Mouse (Mus musculus) neural tube, embryonic 14.5 days (tissue): Measurements from ENCODE around the gene Slc50a1. TPM values are rescaled to one million over a fixed set of nuclear protein-coding genes. Genes with fewer than 3 reads are reported as not detected.

Source experiments
- ATAC-seq: fragments of 200-750 bp; cut with Nextera tagmentation; 2 replicates; pipeline ENCODE4 v1.8.0; 2017; ENCODE audit warnings: low read depth, mild to moderate bottlenecking, moderate TSS enrichment, moderate library complexity
- H3K27ac ChIP-seq: fragments of 300-500 bp; sonication (generic); 2 replicates; pipeline ENCODE4 v1.5.1; 2014; ENCODE audit warnings: low read depth, mild to moderate bottlenecking, control low read depth, low read length, moderate library complexity, mixed read lengths
- H3K27me3 ChIP-seq: fragments of 300-500 bp; sonication (generic); 2 replicates; pipeline ENCODE4 v1.6.1; 2014; ENCODE audit warnings: low read length; ENCODE audit not compliant: control insufficient read depth, insufficient read depth
- H3K36me3 ChIP-seq: fragments of 300-500 bp; sonication (generic); 2 replicates; pipeline ENCODE4 v1.6.1; 2014; ENCODE audit warnings: low read length, mixed read lengths; ENCODE audit not compliant: control insufficient read depth, insufficient read depth
- H3K4me1 ChIP-seq: fragments of 300-500 bp; sonication (generic); 2 replicates; pipeline ENCODE4 v1.6.1; 2014; ENCODE audit warnings: low read length; ENCODE audit not compliant: control insufficient read depth, insufficient read depth
- H3K4me2 ChIP-seq: fragments of 300-500 bp; sonication (generic); 2 replicates; pipeline ENCODE4 v1.6.1; 2014; ENCODE audit warnings: mild to moderate bottlenecking, low read depth, low read length, control low read depth
- H3K4me3 ChIP-seq: fragments of 300-500 bp; sonication (generic); 2 replicates; pipeline ENCODE4 v1.5.1; 2014; ENCODE audit warnings: low read depth, low read length, control low read depth, mixed read lengths
- H3K9ac ChIP-seq: fragments of 300-500 bp; sonication (generic); replicated peaks from 2 replicates; pipeline ENCODE4 v1.6.1; 2014; ENCODE audit warnings: low read depth, mild to moderate bottlenecking, control low read depth, low read length, mixed read lengths
- H3K9me3 ChIP-seq: fragments of 300-500 bp; sonication (generic); 2 replicates; pipeline ENCODE4 v1.6.1; 2016; ENCODE audit warnings: low read length; ENCODE audit not compliant: control insufficient read depth
- WGBS: fragments of 180-500 bp; shearing (Covaris S2); extraction: QIAGEN DNeasy Blood & Tissue Kit; methylation state at CpG from one replicate; pipeline ENCODE4 v1.1.7; 2014; 5-methylcytosine and 5-hydroxymethylcytosine counted together
- polyA plus RNA-seq: library from polyadenylated mRNA; unstranded; fragments of >200 nt; fragmentation: Nextera tagmentation; extraction: Ambion mirVana; gene quantifications from 2 replicates; pipeline ENCODE4 v1.2.1, GENCODE M21; 2014

Gene Slc50a1
- polyA plus RNA-seq, 1 experiment from 2014 or later, result 36.7 TPM

GRCm38 (mm10) chr3:89233562-89234110, 36.7 kb downstream of the Slc50a1 start:
- peaks cover 47% of the 10 kb centered on the region for H3K36me3 ChIP-seq
- H3K4me3 ChIP-seq, result no peak overlapping the region
- H3K4me1 ChIP-seq, result no peaks in the 10 kb centered on the region
- H3K9ac ChIP-seq, result no peak overlapping the region
- 86% methylated on average over 14 of the region's 14 CpGs for WGBS
- no peaks in the 10 kb centered on the region for H3K9me3 ChIP-seq
- H3K27ac ChIP-seq, result no peak overlapping the region
- no peak for ATAC-seq
- H3K27me3 ChIP-seq, result no peaks in the 10 kb centered on the region
- no peak overlapping the region for H3K4me2 ChIP-seq

GRCm38 (mm10) chr3:89232614-89233013, 37.8 kb downstream of the Slc50a1 start:
- no peak for ATAC-seq
- peaks cover 4% of the 10 kb centered on the region; the same call in 1 of the 2 replicates for H3K4me1 ChIP-seq
- H3K4me2 ChIP-seq, result no peak overlapping the region
- no peak overlapping the region for H3K27ac ChIP-seq
- no peak overlapping the region for H3K4me3 ChIP-seq
- no peaks in the 10 kb centered on the region for H3K27me3 ChIP-seq
- H3K36me3 ChIP-seq, result peaks cover 37% of the 10 kb centered on the region
- no peaks in the 10 kb centered on the region for H3K9me3 ChIP-seq
- no peak overlapping the region for H3K9ac ChIP-seq
- WGBS, result 67% methylated on average over 6 of the region's 6 CpGs

GRCm38 (mm10) chr3:89231772-89232275, 38.5 kb downstream of the Slc50a1 start:
- Histone ChIP-seq H3K4me2 (no peak overlapping the region), H3K9ac (no peak overlapping the region), H3K4me1 (peaks cover 12% of the 10 kb centered on the region; the same call in 1 of the 2 replicates), H3K27me3 (no peaks in the 10 kb centered on the region), H3K27ac (no peak overlapping the region), H3K36me3 (peaks cover 30% of the 10 kb centered on the region), H3K9me3 (no peaks in the 10 kb centered on the region), H3K4me3 (no peak overlapping the region)
- WGBS, result 81% methylated on average over 16 of the region's 16 CpGs
- ATAC-seq, result no peak

- H3K27me3 ChIP-seq, result no peaks in the 10 kb centered on the region
- peaks cover 16% of the 10 kb centered on the region; the same call in 1 of the 2 replicates for H3K4me1 ChIP-seq
- no peak overlapping the region for H3K4me3 ChIP-seq
- no peak overlapping the region for H3K4me2 ChIP-seq
- H3K27ac ChIP-seq, result no peak overlapping the region
- peaks cover 25% of the 10 kb centered on the region for H3K36me3 ChIP-seq
- no peak for ATAC-seq
- WGBS, result 83% methylated on average over 7 of the region's 7 CpGs
- no peaks in the 10 kb centered on the region for H3K9me3 ChIP-seq
- no peak overlapping the region for H3K9ac ChIP-seq
Observed at GRCm38 (mm10) chr3:89231345-89231744, 39.0 kb downstream of the Slc50a1 start.

GRCm38 (mm10) chr3:89230561-89230960, 39.8 kb downstream of the Slc50a1 start:
- Histone ChIP-seq H3K9ac (no peak overlapping the region), H3K4me1 (peaks cover 23% of the 10 kb centered on the region), H3K27me3 (no peaks in the 10 kb centered on the region), H3K27ac (no peak overlapping the region), H3K9me3 (no peaks in the 10 kb centered on the region), H3K4me3 (no peak overlapping the region), H3K4me2 (no peak overlapping the region), H3K36me3 (peaks cover 21% of the 10 kb centered on the region)
- 95% methylated on average over 2 of the region's 2 CpGs for WGBS
- ATAC-seq, result no peak

- H3K36me3 ChIP-seq, result peaks cover 8% of the 10 kb centered on the region
- H3K4me3 ChIP-seq, result no peak overlapping the region
- H3K4me1 ChIP-seq, result peaks cover 30% of the 10 kb centered on the region
- H3K9me3 ChIP-seq, result no peaks in the 10 kb centered on the region
- ATAC-seq, result no peak
- no peak overlapping the region for H3K9ac ChIP-seq
- no peak overlapping the region for H3K4me2 ChIP-seq
- 55% methylated on average over 4 of the region's 4 CpGs for WGBS
- no peak overlapping the region for H3K27ac ChIP-seq
- H3K27me3 ChIP-seq, result no peaks in the 10 kb centered on the region
Observed at GRCm38 (mm10) chr3:89229276-89229675, 41.1 kb downstream of the Slc50a1 start.

- H3K4me3 ChIP-seq, result peak within 1 kb of the TSS; percentile 40
- peaks cover 30% of the 10 kb centered on the region for H3K4me1 ChIP-seq
- WGBS, result 32% methylated on average over 10 of the region's 10 CpGs
- H3K9ac ChIP-seq, result peak within 1 kb of the TSS; percentile 21; the same call in 1 of the 2 replicates
- no peak for ATAC-seq
- H3K36me3 ChIP-seq, result peaks cover 4% of the 10 kb centered on the region
- peak within 1 kb of the TSS; percentile 70 for H3K27ac ChIP-seq
- peak within 1 kb of the TSS; percentile 57 for H3K4me2 ChIP-seq
- no peaks in the 10 kb centered on the region for H3K27me3 ChIP-seq
- H3K9me3 ChIP-seq, result no peaks in the 10 kb centered on the region
Observed at GRCm38 (mm10) chr3:89228836-89229235, 41.5 kb downstream of the Slc50a1 start, which contains the start of gene Muc1. Gene Muc1 (plus strand): TSS chr3:89229057.

GRCm38 (mm10) chr3:89228180-89228549, 42.2 kb downstream of the Slc50a1 start:
- Histone ChIP-seq H3K36me3 (no peaks in the 10 kb centered on the region), H3K4me1 (peaks cover 32% of the 10 kb centered on the region), H3K4me2 (peak overlapping the region; percentile 57), H3K9ac (peak overlapping the region; percentile 21; the same call in 1 of the 2 replicates), H3K4me3 (peak overlapping the region; percentile 40), H3K9me3 (no peaks in the 10 kb centered on the region), H3K27ac (peak overlapping the region; percentile 70), H3K27me3 (no peaks in the 10 kb centered on the region)
- peak; percentile 33; the same call in 1 of the 2 replicates for ATAC-seq
- under 1% methylated on average over 18 of the region's 20 CpGs for WGBS

GRCm38 (mm10) chr3:89227307-89228179, 42.8 kb downstream of the Slc50a1 start:
- H3K27ac ChIP-seq, result peak overlapping the region; percentile 83
- peak overlapping the region; percentile 40 for H3K4me3 ChIP-seq
- no peaks in the 10 kb centered on the region for H3K9me3 ChIP-seq
- H3K9ac ChIP-seq, result peak overlapping the region; percentile 63
- no peaks in the 10 kb centered on the region for H3K27me3 ChIP-seq
- peak; percentile 78 for ATAC-seq
- no peaks in the 10 kb centered on the region for H3K36me3 ChIP-seq
- WGBS, result 3% methylated on average over 41 of the region's 41 CpGs
- peaks cover 32% of the 10 kb centered on the region for H3K4me1 ChIP-seq
- H3K4me2 ChIP-seq, result peak overlapping the region; percentile 57
